Mouse (Mus musculus): Measurements from ENCODE around the gene Pced1a. TPM values are rescaled to one million over a fixed set of nuclear protein-coding genes. Genes with fewer than 3 reads are reported as not detected.

Gene Pced1a
- polyA plus RNA-seq, 1 experiment from 2014 or later, result 14.3 TPM

- Histone ChIP-seq H3K9ac (replicated peaks) (peak overlapping the region; percentile 94), H3K36me3 (no peaks in the 10 kb centered on the region), H3K4me1 (peaks cover 41% of the 10 kb centered on the region), H3K4me3 (replicated peaks) (peak overlapping the region; percentile 91), H3K9me3 (replicated peaks) (no peaks in the 10 kb centered on the region), H3K27ac (replicated peaks) (no peak overlapping the region), H3K27me3 (replicated peaks) (no peaks in the 10 kb centered on the region), H3K4me2 (peak overlapping the region; percentile 83)
- no peak for ATAC-seq (ENCODE audit: low FRiP score)
- WGBS, result 71% methylated on average over 3 of the region's 3 CpGs
These were observed 27.2 kb upstream of the Pced1a start for GRCm38 (mm10) chr2:130451727-130452090.

- Histone ChIP-seq H3K9me3 (replicated peaks) (no peaks in the 10 kb centered on the region), H3K4me2 (peak overlapping the region; percentile 83), H3K4me3 (replicated peaks) (peak overlapping the region; percentile 91), H3K4me1 (peaks cover 41% of the 10 kb centered on the region), H3K9ac (replicated peaks) (peak overlapping the region; percentile 94), H3K27ac (replicated peaks) (no peak overlapping the region), H3K36me3 (no peaks in the 10 kb centered on the region), H3K27me3 (replicated peaks) (no peaks in the 10 kb centered on the region)
- WGBS, result 71% methylated on average over 14 of the region's 14 CpGs
- ATAC-seq (ENCODE audit: low FRiP score), result no peak
These were observed 26.7 kb upstream of the Pced1a start for GRCm38 (mm10) chr2:130451086-130451726.

- Histone ChIP-seq H3K9ac (replicated peaks) (peak overlapping the region; percentile 94), H3K4me2 (peak overlapping the region; percentile 83), H3K9me3 (replicated peaks) (no peaks in the 10 kb centered on the region), H3K36me3 (no peaks in the 10 kb centered on the region), H3K4me1 (peaks cover 41% of the 10 kb centered on the region), H3K4me3 (replicated peaks) (peak overlapping the region; percentile 91), H3K27me3 (replicated peaks) (no peaks in the 10 kb centered on the region), H3K27ac (replicated peaks) (peak overlapping the region; percentile 94)
- under 1% methylated on average over 45 of the region's 47 CpGs for WGBS
- ATAC-seq (ENCODE audit: low FRiP score), result peak; percentile 88
These were observed 25.9 kb upstream of the Pced1a start for GRCm38 (mm10) chr2:130450434-130450796.

GRCm38 (mm10) chr2:130449794-130450433 is 25.4 kb upstream of the Pced1a start, which contains the start of gene Ptpra:
Gene Ptpra (plus strand): TSS chr2:130450278.
- H3K27me3 ChIP-seq (replicated peaks), result no peaks in the 10 kb centered on the region
- no peaks in the 10 kb centered on the region for H3K36me3 ChIP-seq
- H3K9me3 ChIP-seq (replicated peaks), result no peaks in the 10 kb centered on the region
- peak within 1 kb of the TSS; percentile 94 for H3K9ac ChIP-seq (replicated peaks)
- peak within 1 kb of the TSS; percentile 83 for H3K4me2 ChIP-seq
- ATAC-seq (ENCODE audit: low FRiP score), result peak; percentile 98
- WGBS, result 0% methylated on average over 46 of the region's 50 CpGs
- peak within 1 kb of the TSS; percentile 91 for H3K4me3 ChIP-seq (replicated peaks)
- H3K27ac ChIP-seq (replicated peaks), result peak within 1 kb of the TSS; percentile 94
- peaks cover 41% of the 10 kb centered on the region for H3K4me1 ChIP-seq

GRCm38 (mm10) chr2:130449021-130449793 is 24.7 kb upstream of the Pced1a start:
- no peak; the same call in 1 of the 2 replicates for ATAC-seq (ENCODE audit: low FRiP score)
- 8% methylated on average over 17 of the region's 17 CpGs for WGBS

GRCm38 (mm10) chr2:130448449-130448848 is 23.9 kb upstream of the Pced1a start:
- Histone ChIP-seq H3K27ac (replicated peaks) (no peak overlapping the region), H3K4me3 (replicated peaks) (no peak overlapping the region), H3K9me3 (replicated peaks) (no peaks in the 10 kb centered on the region), H3K27me3 (replicated peaks) (no peaks in the 10 kb centered on the region), H3K36me3 (peaks cover 10% of the 10 kb centered on the region), H3K9ac (replicated peaks) (no peak overlapping the region), H3K4me2 (no peak overlapping the region), H3K4me1 (peaks cover 34% of the 10 kb centered on the region)
- ATAC-seq (ENCODE audit: low FRiP score), result no peak

More at GRCm38 (mm10) chr2:130449021-130449793, 24.7 kb upstream of the Pced1a start:
- Histone ChIP-seq H3K36me3 (peaks cover 3% of the 10 kb centered on the region), H3K9ac (replicated peaks) (peak overlapping the region; percentile 94), H3K4me3 (replicated peaks) (peak overlapping the region; percentile 91), H3K4me1 (peaks cover 36% of the 10 kb centered on the region), H3K27me3 (replicated peaks) (no peaks in the 10 kb centered on the region), H3K9me3 (replicated peaks) (no peaks in the 10 kb centered on the region), H3K27ac (replicated peaks) (peak overlapping the region; percentile 94), H3K4me2 (peak overlapping the region; percentile 83)

GRCm38 (mm10) chr2:130442162-130442561 is 17.7 kb upstream of the Pced1a start:
- Histone ChIP-seq H3K9ac (replicated peaks) (no peak overlapping the region), H3K4me1 (no peaks in the 10 kb centered on the region), H3K27ac (replicated peaks) (no peak overlapping the region), H3K9me3 (replicated peaks) (no peaks in the 10 kb centered on the region), H3K36me3 (peaks cover 73% of the 10 kb centered on the region), H3K4me2 (no peak overlapping the region), H3K4me3 (replicated peaks) (no peak overlapping the region), H3K27me3 (replicated peaks) (no peaks in the 10 kb centered on the region)
- 84% methylated on average over 10 of the region's 10 CpGs for WGBS
- ATAC-seq (ENCODE audit: low FRiP score), result no peak

GRCm38 (mm10) chr2:130439840-130440480 is 15.5 kb upstream of the Pced1a start:
- no peaks in the 10 kb centered on the region for H3K4me1 ChIP-seq
- H3K9ac ChIP-seq (replicated peaks), result no peak overlapping the region
- no peak for ATAC-seq (ENCODE audit: low FRiP score)
- 95% methylated on average over 4 of the region's 4 CpGs for WGBS
- peaks cover 73% of the 10 kb centered on the region for H3K36me3 ChIP-seq
- no peak overlapping the region for H3K4me3 ChIP-seq (replicated peaks)
- H3K27ac ChIP-seq (replicated peaks), result no peak overlapping the region
- H3K9me3 ChIP-seq (replicated peaks), result no peaks in the 10 kb centered on the region
- no peak overlapping the region for H3K4me2 ChIP-seq
- no peaks in the 10 kb centered on the region for H3K27me3 ChIP-seq (replicated peaks)

GRCm38 (mm10) chr2:130438861-130439260 is 14.4 kb upstream of the Pced1a start:
- no peaks in the 10 kb centered on the region for H3K9me3 ChIP-seq (replicated peaks)
- H3K4me2 ChIP-seq, result no peak overlapping the region
- H3K4me1 ChIP-seq, result no peaks in the 10 kb centered on the region
- no peak overlapping the region for H3K27ac ChIP-seq (replicated peaks)
- H3K36me3 ChIP-seq, result peaks cover 67% of the 10 kb centered on the region
- ATAC-seq (ENCODE audit: low FRiP score), result no peak
- no peaks in the 10 kb centered on the region for H3K27me3 ChIP-seq (replicated peaks)
- H3K4me3 ChIP-seq (replicated peaks), result no peak overlapping the region
- 96% methylated on average over 3 of the region's 3 CpGs for WGBS
- H3K9ac ChIP-seq (replicated peaks), result no peak overlapping the region

- Histone ChIP-seq H3K9me3 (replicated peaks) (no peaks in the 10 kb centered on the region), H3K36me3 (peaks cover 48% of the 10 kb centered on the region)
- WGBS, result 95% methylated on average over 1 of the region's 1 CpGs
These were observed 12.3 kb upstream of the Pced1a start for GRCm38 (mm10) chr2:130436769-130437168.

GRCm38 (mm10) chr2:130433152-130433551 is 8.7 kb upstream of the Pced1a start:
- 22% methylated on average over 4 of the region's 4 CpGs for WGBS
- Histone ChIP-seq H3K9ac (replicated peaks) (no peak overlapping the region), H3K27ac (replicated peaks) (no peak overlapping the region), H3K4me1 (0 out of 2 replicates have a peak, but pooled peaks cover 2% of the 10 kb centered on the region), H3K4me3 (replicated peaks) (no peak overlapping the region), H3K9me3 (replicated peaks) (no peaks in the 10 kb centered on the region), H3K27me3 (replicated peaks) (no peaks in the 10 kb centered on the region), H3K4me2 (no peak overlapping the region), H3K36me3 (peaks cover 14% of the 10 kb centered on the region)
- 0 out of 2 replicates have a peak, but pooled peaks have one; percentile 45 for ATAC-seq (ENCODE audit: low FRiP score)

More at GRCm38 (mm10) chr2:130436769-130437168, 12.3 kb upstream of the Pced1a start:
- Histone ChIP-seq H3K9ac (replicated peaks) (no peak overlapping the region), H3K4me1 (0 out of 2 replicates have a peak, but pooled peaks cover 2% of the 10 kb centered on the region), H3K27ac (replicated peaks) (no peak overlapping the region), H3K27me3 (replicated peaks) (no peaks in the 10 kb centered on the region), H3K4me3 (replicated peaks) (no peak overlapping the region), H3K4me2 (no peak overlapping the region)
- ATAC-seq (ENCODE audit: low FRiP score), result no peak

All from neural tube, embryonic 15.5 days (tissue).